Mouse (Mus musculus) right cerebral cortex, postnatal 10 days (tissue): ENCODE results near the gene Scn1b.

ENCODE experiments used
- DNase-seq, 2 experiments: peaks; one replicate each; pipeline ENCODE4 v3.0.0; 2021; ENCODE audit warnings: low spot score in 2 of 2

Scn1b gene

GRCm38 (mm10) chr7:31086175-31086755, 40.5 kb downstream of the Scn1b start:
- no peak for DNase-seq

- peak; percentile 57 to 62 for DNase-seq
These were observed 41.6 kb downstream of the Scn1b start for GRCm38 (mm10) chr7:31085171-31085570.

- peak in 1 of 2 experiments; percentile 43 for DNase-seq
These were observed 42.7 kb downstream of the Scn1b start for GRCm38 (mm10) chr7:31084140-31084539.

- DNase-seq = peak in 1 of 2 experiments; percentile 55
These were observed 43.8 kb downstream of the Scn1b start for GRCm38 (mm10) chr7:31082831-31083588.

GRCm38 (mm10) chr7:31082106-31082505, 44.7 kb downstream of the Scn1b start:
- DNase-seq = no peak

GRCm38 (mm10) chr7:31081106-31081505, 45.7 kb downstream of the Scn1b start:
- DNase-seq = no peak

- no peak for DNase-seq
These were observed 46.2 kb downstream of the Scn1b start for GRCm38 (mm10) chr7:31080611-31081010.

GRCm38 (mm10) chr7:31079670-31080069, 47.1 kb downstream of the Scn1b start:
- DNase-seq = no peak

GRCm38 (mm10) chr7:31077885-31078445, 48.8 kb downstream of the Scn1b start:
- DNase-seq = peak; percentile 73 to 76

- DNase-seq = peak; percentile 80 to 81
These were observed 49.3 kb downstream of the Scn1b start for GRCm38 (mm10) chr7:31077470-31077869.

- no peak for DNase-seq
These were observed 50.3 kb downstream of the Scn1b start, which contains the start of gene Fxyd3 for GRCm38 (mm10) chr7:31076492-31076891. Gene Fxyd3, minus strand, starts transcription at chr7:31076704.

- DNase-seq = peak in 1 of 2 experiments; percentile 47
These were observed 52.1 kb downstream of the Scn1b start for GRCm38 (mm10) chr7:31074713-31075069.

GRCm38 (mm10) chr7:31074061-31074712, 52.6 kb downstream of the Scn1b start:
- DNase-seq = peak in 1 of 2 experiments; percentile 37

- DNase-seq = no peak
These were observed 53.3 kb downstream of the Scn1b start for GRCm38 (mm10) chr7:31073546-31073945.

GRCm38 (mm10) chr7:31072326-31072725, 54.5 kb downstream of the Scn1b start:
- no peak for DNase-seq

- no peak for DNase-seq
These were observed 56.5 kb downstream of the Scn1b start for GRCm38 (mm10) chr7:31070324-31070723.

GRCm38 (mm10) chr7:31069491-31069890, 57.3 kb downstream of the Scn1b start:
- no peak for DNase-seq

GRCm38 (mm10) chr7:31067836-31068235, 59.0 kb downstream of the Scn1b start:
- peak; percentile 56 to 63 for DNase-seq
